Mouse (Mus musculus) embryonic facial prominence, embryonic 12.5 days (tissue): ENCODE data around the gene Epb41l5. TPM values are rescaled to one million over a fixed set of nuclear protein-coding genes. Genes with fewer than 3 reads are reported as not detected.

Source experiments
- ATAC-seq: fragments of 200-750 bp; cut with Nextera tagmentation; 2 replicates; pipeline ENCODE4 v1.8.0; 2017; ENCODE audit not compliant: insufficient number of reproducible peaks, insufficient read depth, low FRiP score, low TSS enrichment
- H3K27ac ChIP-seq: fragments of 300-500 bp; sonication (generic); 2 replicates; pipeline ENCODE4 v1.5.1; 2016; ENCODE audit warnings: mild to moderate bottlenecking
- H3K27me3 ChIP-seq: fragments of 300-500 bp; sonication (generic); 2 replicates; pipeline ENCODE4 v1.6.1; 2016; ENCODE audit warnings: mild to moderate bottlenecking, moderate library complexity
- H3K36me3 ChIP-seq: fragments of 300-500 bp; sonication (generic); 2 replicates; pipeline ENCODE4 v1.6.1; 2016; ENCODE audit warnings: mild to moderate bottlenecking
- H3K4me1 ChIP-seq: fragments of 300-500 bp; sonication (generic); 2 replicates; pipeline ENCODE4 v1.6.1; 2016
- H3K4me2 ChIP-seq: fragments of 300-500 bp; sonication (generic); replicated peaks from 2 replicates; pipeline ENCODE4 v1.6.1; 2016; ENCODE audit warnings: mild to moderate bottlenecking, moderate library complexity
- H3K4me3 ChIP-seq: fragments of 300-500 bp; sonication (generic); 2 replicates; pipeline ENCODE4 v1.5.1; 2016; ENCODE audit warnings: mild to moderate bottlenecking
- H3K9ac ChIP-seq: fragments of 300-500 bp; sonication (generic); 2 replicates; pipeline ENCODE4 v1.6.1; 2016; ENCODE audit warnings: mild to moderate bottlenecking, moderate library complexity
- H3K9me3 ChIP-seq: fragments of 300-500 bp; sonication (generic); 2 replicates; pipeline ENCODE4 v1.6.1; 2016; ENCODE audit warnings: mild to moderate bottlenecking, moderate library complexity
- WGBS: fragments of 180-500 bp; shearing (Covaris S2); methylation state at CpG from one replicate; pipeline ENCODE4 v1.1.7; 2016; 5-methylcytosine and 5-hydroxymethylcytosine counted together
- polyA plus RNA-seq: library from polyadenylated mRNA; unstranded; fragments of >200 nt; fragmentation: Nextera tagmentation; extraction: Ambion mirVana; gene quantifications from 2 replicates; pipeline ENCODE4 v1.2.1, GENCODE M21; 2016

The Epb41l5 gene
- polyA plus RNA-seq, 1 experiment from 2014 or later = 19.7 TPM

- ATAC-seq = no peak
- Histone ChIP-seq H3K4me3 (no peak overlapping the region), H3K9me3 (no peaks in the 10 kb centered on the region), H3K27ac (no peak overlapping the region), H3K4me2 (no peak overlapping the region), H3K4me1 (peaks cover 9% of the 10 kb centered on the region; the same call in 1 of the 2 replicates), H3K9ac (no peak overlapping the region), H3K27me3 (peaks cover 8% of the 10 kb centered on the region; the same call in 1 of the 2 replicates), H3K36me3 (no peaks in the 10 kb centered on the region)
- 65% methylated on average over 9 of the region's 9 CpGs for WGBS
These were observed 138.4 kb downstream of the Epb41l5 start for GRCm38 (mm10) chr1:119510409-119510808.

- no peak for ATAC-seq
- Histone ChIP-seq H3K9ac (no peak overlapping the region), H3K4me1 (peaks cover 14% of the 10 kb centered on the region; the same call in 1 of the 2 replicates), H3K9me3 (no peaks in the 10 kb centered on the region), H3K36me3 (no peaks in the 10 kb centered on the region), H3K27ac (no peak overlapping the region), H3K4me2 (no peak overlapping the region), H3K4me3 (no peak overlapping the region), H3K27me3 (peaks cover 8% of the 10 kb centered on the region; the same call in 1 of the 2 replicates)
- WGBS = 80% methylated on average over 7 of the region's 7 CpGs
These were observed 139.3 kb downstream of the Epb41l5 start for GRCm38 (mm10) chr1:119509474-119509873.

GRCm38 (mm10) chr1:119508548-119508947 lies 140.3 kb downstream of the Epb41l5 start:
- H3K36me3 ChIP-seq = no peaks in the 10 kb centered on the region
- H3K4me1 ChIP-seq = peaks cover 18% of the 10 kb centered on the region
- 49% methylated on average over 4 of the region's 4 CpGs for WGBS
- H3K27me3 ChIP-seq = peaks cover 8% of the 10 kb centered on the region; the same call in 1 of the 2 replicates
- no peak overlapping the region for H3K4me2 ChIP-seq
- no peak overlapping the region for H3K9ac ChIP-seq
- H3K9me3 ChIP-seq = no peaks in the 10 kb centered on the region
- H3K4me3 ChIP-seq = no peak overlapping the region
- ATAC-seq = no peak
- H3K27ac ChIP-seq = no peak overlapping the region

GRCm38 (mm10) chr1:119505951-119506350 lies 142.8 kb downstream of the Epb41l5 start:
- H3K4me3 ChIP-seq = no peak overlapping the region
- H3K36me3 ChIP-seq = no peaks in the 10 kb centered on the region
- H3K9ac ChIP-seq = no peak overlapping the region
- no peak overlapping the region for H3K4me2 ChIP-seq
- peaks cover 8% of the 10 kb centered on the region; the same call in 1 of the 2 replicates for H3K27me3 ChIP-seq
- H3K9me3 ChIP-seq = no peaks in the 10 kb centered on the region
- 95% methylated on average over 3 of the region's 3 CpGs for WGBS
- peaks cover 27% of the 10 kb centered on the region for H3K4me1 ChIP-seq
- no peak overlapping the region for H3K27ac ChIP-seq
- ATAC-seq = no peak

GRCm38 (mm10) chr1:119504260-119505062 lies 144.3 kb downstream of the Epb41l5 start, which contains the start of gene Ralb:
Gene Ralb (minus strand): TSS chr1:119504794.
- Histone ChIP-seq H3K4me2 (peak within 1 kb of the TSS; percentile 71), H3K9me3 (0 out of 2 replicates have a peak, but pooled peaks cover 3% of the 10 kb centered on the region), H3K36me3 (peaks cover 5% of the 10 kb centered on the region; the same call in 1 of the 2 replicates), H3K4me3 (peak within 1 kb of the TSS; percentile 73), H3K9ac (peak within 1 kb of the TSS; percentile 73), H3K27me3 (peaks cover 8% of the 10 kb centered on the region; the same call in 1 of the 2 replicates), H3K27ac (peak within 1 kb of the TSS; percentile 60), H3K4me1 (peaks cover 20% of the 10 kb centered on the region)
- peak; percentile 94 for ATAC-seq
- under 1% methylated on average over 57 of the region's 57 CpGs for WGBS

GRCm38 (mm10) chr1:119503808-119504207 lies 145.0 kb downstream of the Epb41l5 start:
- Histone ChIP-seq H3K4me3 (peak overlapping the region; percentile 73), H3K4me2 (peak overlapping the region; percentile 71), H3K27me3 (peaks cover 8% of the 10 kb centered on the region; the same call in 1 of the 2 replicates), H3K4me1 (peaks cover 20% of the 10 kb centered on the region), H3K36me3 (peaks cover 5% of the 10 kb centered on the region; the same call in 1 of the 2 replicates), H3K9ac (peak overlapping the region; percentile 73), H3K27ac (peak overlapping the region; percentile 60; the same call in 1 of the 2 replicates), H3K9me3 (0 out of 2 replicates have a peak, but pooled peaks cover 3% of the 10 kb centered on the region)
- ATAC-seq = no peak
- 25% methylated on average over 5 of the region's 5 CpGs for WGBS

- no peak for ATAC-seq
- 83% methylated on average over 3 of the region's 3 CpGs for WGBS
- Histone ChIP-seq H3K4me1 (peaks cover 20% of the 10 kb centered on the region), H3K4me2 (peak overlapping the region; percentile 71), H3K9me3 (0 out of 2 replicates have a peak, but pooled peaks cover 3% of the 10 kb centered on the region), H3K27me3 (peaks cover 8% of the 10 kb centered on the region; the same call in 1 of the 2 replicates), H3K27ac (no peak overlapping the region), H3K9ac (peak overlapping the region; percentile 73; the same call in 1 of the 2 replicates), H3K36me3 (peaks cover 5% of the 10 kb centered on the region; the same call in 1 of the 2 replicates), H3K4me3 (peak overlapping the region; percentile 73; the same call in 1 of the 2 replicates)
These were observed 145.6 kb downstream of the Epb41l5 start for GRCm38 (mm10) chr1:119503181-119503580.

- WGBS = 82% methylated on average over 11 of the region's 11 CpGs
- Histone ChIP-seq H3K9me3 (0 out of 2 replicates have a peak, but pooled peaks cover 3% of the 10 kb centered on the region), H3K4me3 (peak overlapping the region; percentile 73; the same call in 1 of the 2 replicates)
These were observed 146.1 kb downstream of the Epb41l5 start for GRCm38 (mm10) chr1:119502729-119503128.

GRCm38 (mm10) chr1:119501881-119502280 lies 146.9 kb downstream of the Epb41l5 start:
- 0 out of 2 replicates have a peak, but pooled peaks cover 3% of the 10 kb centered on the region for H3K9me3 ChIP-seq
- no peak overlapping the region for H3K4me3 ChIP-seq
- no peak overlapping the region for H3K4me2 ChIP-seq
- 78% methylated on average over 8 of the region's 8 CpGs for WGBS
- H3K27me3 ChIP-seq = peaks cover 8% of the 10 kb centered on the region; the same call in 1 of the 2 replicates
- H3K9ac ChIP-seq = no peak overlapping the region
- H3K27ac ChIP-seq = no peak overlapping the region
- ATAC-seq = no peak
- peaks cover 20% of the 10 kb centered on the region for H3K4me1 ChIP-seq
- H3K36me3 ChIP-seq = peaks cover 5% of the 10 kb centered on the region; the same call in 1 of the 2 replicates

More at GRCm38 (mm10) chr1:119502729-119503128, 146.1 kb downstream of the Epb41l5 start:
- ATAC-seq = no peak
- H3K36me3 ChIP-seq = peaks cover 5% of the 10 kb centered on the region; the same call in 1 of the 2 replicates
- H3K27ac ChIP-seq = no peak overlapping the region
- H3K27me3 ChIP-seq = peaks cover 8% of the 10 kb centered on the region; the same call in 1 of the 2 replicates
- H3K4me1 ChIP-seq = peaks cover 20% of the 10 kb centered on the region
- peak overlapping the region; percentile 71 for H3K4me2 ChIP-seq
- 0 out of 2 replicates have a peak overlapping the region, but pooled peaks have one; percentile 73 for H3K9ac ChIP-seq

- WGBS = 94% methylated on average over 10 of the region's 10 CpGs
- no peaks in the 10 kb centered on the region for H3K27me3 ChIP-seq
- no peak overlapping the region for H3K27ac ChIP-seq
- no peak overlapping the region for H3K9ac ChIP-seq
- no peak for ATAC-seq
- H3K4me2 ChIP-seq = no peak overlapping the region
- H3K9me3 ChIP-seq = 0 out of 2 replicates have a peak, but pooled peaks cover 3% of the 10 kb centered on the region
- H3K36me3 ChIP-seq = peaks cover 5% of the 10 kb centered on the region; the same call in 1 of the 2 replicates
- no peak overlapping the region for H3K4me3 ChIP-seq
- H3K4me1 ChIP-seq = peaks cover 14% of the 10 kb centered on the region
These were observed 149.3 kb downstream of the Epb41l5 start for GRCm38 (mm10) chr1:119499456-119499855.

GRCm38 (mm10) chr1:119498536-119499231 lies 150.1 kb downstream of the Epb41l5 start:
- Histone ChIP-seq H3K4me3 (no peak overlapping the region), H3K36me3 (peaks cover 5% of the 10 kb centered on the region; the same call in 1 of the 2 replicates), H3K4me1 (peaks cover 11% of the 10 kb centered on the region), H3K27ac (no peak overlapping the region), H3K9me3 (0 out of 2 replicates have a peak, but pooled peaks cover 3% of the 10 kb centered on the region), H3K4me2 (no peak overlapping the region), H3K27me3 (no peaks in the 10 kb centered on the region), H3K9ac (no peak overlapping the region)
- no peak for ATAC-seq
- 80% methylated on average over 9 of the region's 9 CpGs for WGBS
